Mouse (Mus musculus) megakaryocyte, embryonic 14.5 days (primary cell): ENCODE results near the gene Rac1.

ENCODE experiments used
- FLI1 ChIP-seq: IDR thresholded peaks from 2 replicates; pipeline ENCODE4 v1.6.1; 2012; ENCODE audit warnings: low read length, inconsistent platforms, mixed read lengths
- GATA1 ChIP-seq: IDR thresholded peaks from 3 replicates; pipeline ENCODE4 v1.6.1; 2012; ENCODE audit warnings: mixed read lengths, low read length, inconsistent platforms, borderline replicate concordance

- TF ChIP-seq FLI1: no peak
- no peak for TF ChIP-seq GATA1
Measured at GRCm38 (mm10) chr5:143561544-143562185, 33.8 kb upstream of the Rac1 start.
